Mouse (Mus musculus) mature B cell (primary cell): ENCODE data around the gene Suz12.
"Not testable (repeated sequence)": the region's sequence is repeated elsewhere in the genome, so short reads cannot be mapped to it uniquely, and the experiment has no call there.

Source experiments
- in situ Hi-C: fragments of 300-500 bp; cut with MboI; formaldehyde crosslinking; loops from 2 replicates; pipeline ENCODE4 v1.14.3; 2019

Suz12 gene

GRCm38 (mm10) chr11:79992035-79992591 is 793 bp upstream of the Suz12 start:
- in situ Hi-C loops = no loop called here

- in situ Hi-C loops = no loop called here
These were observed 707 bp downstream of the Suz12 start for GRCm38 (mm10) chr11:79993356-79994270.

GRCm38 (mm10) chr11:79994271-79994988 is 1.5 kb downstream of the Suz12 start:
- in situ Hi-C loops = no loop called here

- in situ Hi-C loops = not testable (repeated sequence)
These were observed 23.6 kb downstream of the Suz12 start for GRCm38 (mm10) chr11:80016533-80016932.

- in situ Hi-C loops = no loop called here
These were observed 26.9 kb downstream of the Suz12 start for GRCm38 (mm10) chr11:80019792-80020191.

- in situ Hi-C loops = no loop called here
These were observed 28.4 kb downstream of the Suz12 start for GRCm38 (mm10) chr11:80021306-80021705.

- in situ Hi-C loops = no loop called here
These were observed 44.6 kb downstream of the Suz12 start for GRCm38 (mm10) chr11:80037495-80037894.

GRCm38 (mm10) chr11:80042615-80043418 is 49.9 kb downstream of the Suz12 start:
- in situ Hi-C loops = no loop called here

GRCm38 (mm10) chr11:80043419-80043817 is 50.5 kb downstream of the Suz12 start:
- in situ Hi-C loops = no loop called here

- in situ Hi-C loops = no loop called here
These were observed 54.0 kb downstream of the Suz12 start for GRCm38 (mm10) chr11:80046856-80047255.

- in situ Hi-C loops = no loop called here
These were observed 57.2 kb downstream of the Suz12 start for GRCm38 (mm10) chr11:80050088-80050487.

- in situ Hi-C loops = no loop called here
These were observed 59.5 kb downstream of the Suz12 start for GRCm38 (mm10) chr11:80052456-80052855.

GRCm38 (mm10) chr11:80053171-80053570 is 60.3 kb downstream of the Suz12 start:
- in situ Hi-C loops = no loop called here

GRCm38 (mm10) chr11:80054659-80055058 is 61.8 kb downstream of the Suz12 start:
- in situ Hi-C loops = no loop called here

GRCm38 (mm10) chr11:80056141-80056540 is 63.2 kb downstream of the Suz12 start:
- in situ Hi-C loops = no loop called here

GRCm38 (mm10) chr11:80062159-80062558 is 69.3 kb downstream of the Suz12 start:
- in situ Hi-C loops = no loop called here

- in situ Hi-C loops = not testable (repeated sequence)
These were observed 73.5 kb downstream of the Suz12 start for GRCm38 (mm10) chr11:80066373-80066772.

- in situ Hi-C loops = no loop called here
These were observed 74.7 kb downstream of the Suz12 start for GRCm38 (mm10) chr11:80067558-80067957.

- in situ Hi-C loops = no loop called here
These were observed 76.9 kb downstream of the Suz12 start for GRCm38 (mm10) chr11:80069815-80070214.

GRCm38 (mm10) chr11:80071039-80071438 is 78.1 kb downstream of the Suz12 start:
- in situ Hi-C loops = no loop called here

GRCm38 (mm10) chr11:80072365-80072764 is 79.5 kb downstream of the Suz12 start:
- in situ Hi-C loops = no loop called here
